Mouse (Mus musculus) lung, adult 2 months (tissue): ENCODE measurements around the gene Sult4a1.

Experiments
- CTCF ChIP-seq: fragments of 200-500 bp; IDR thresholded peaks from 2 replicates; pipeline ENCODE4 v1.5.1; 2011; ENCODE audit warnings: mild to moderate bottlenecking, low read length, control low read depth; ENCODE audit not compliant: insufficient read depth
- POLR2A ChIP-seq: fragments of 200-500 bp; IDR thresholded peaks from 2 replicates; pipeline ENCODE4 v1.6.1; 2011; ENCODE audit warnings: low read depth, mild to moderate bottlenecking, control low read depth, low read length, borderline replicate concordance; ENCODE audit errors: extremely low read depth

GRCm38 (mm10) chr15:84108899-84109298 is 3.3 kb upstream of the Sult4a1 start:
- no peak for TF ChIP-seq POLR2A
- no peak for TF ChIP-seq CTCF
